Mouse (Mus musculus) Muller cell, postnatal 12 days (primary cell): ENCODE measurements around the gene Sytl3.

Experiments
- DNase-seq: peaks from one replicate; pipeline ENCODE4 v3.0.0-alpha.2; 2015; ENCODE audit errors: inconsistent ontology term

Gene Sytl3

GRCm38 (mm10) chr17:6755176-6755575 is 96.3 kb downstream of the Sytl3 start:
- no peak for DNase-seq

- DNase-seq: no peak
Measured at GRCm38 (mm10) chr17:6755873-6756272, 97.0 kb downstream of the Sytl3 start.

DNA sequence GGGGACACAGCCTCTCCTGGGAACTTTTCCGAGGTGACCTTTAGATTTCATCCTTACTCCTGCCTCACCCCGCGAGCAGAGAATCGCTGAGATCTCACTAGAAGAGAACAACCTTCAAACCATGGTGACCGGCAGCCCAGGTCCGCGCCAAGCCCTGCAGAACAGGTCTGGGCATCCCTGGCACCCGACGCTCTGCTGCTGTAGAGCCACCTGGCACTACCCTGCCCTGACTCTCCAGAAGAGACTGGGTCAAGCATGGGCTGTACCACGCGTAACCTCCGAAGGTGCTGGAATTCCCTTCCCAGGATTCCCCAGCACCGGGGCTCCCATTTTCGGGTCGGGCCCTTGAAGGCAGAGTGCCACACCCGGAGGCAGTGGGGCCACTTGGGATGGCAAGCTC is 99.0 kb downstream of the Sytl3 start:
- no peak for DNase-seq

GRCm38 (mm10) chr17:6758845-6759244 is 100.0 kb downstream of the Sytl3 start:
- no peak for DNase-seq

DNA sequence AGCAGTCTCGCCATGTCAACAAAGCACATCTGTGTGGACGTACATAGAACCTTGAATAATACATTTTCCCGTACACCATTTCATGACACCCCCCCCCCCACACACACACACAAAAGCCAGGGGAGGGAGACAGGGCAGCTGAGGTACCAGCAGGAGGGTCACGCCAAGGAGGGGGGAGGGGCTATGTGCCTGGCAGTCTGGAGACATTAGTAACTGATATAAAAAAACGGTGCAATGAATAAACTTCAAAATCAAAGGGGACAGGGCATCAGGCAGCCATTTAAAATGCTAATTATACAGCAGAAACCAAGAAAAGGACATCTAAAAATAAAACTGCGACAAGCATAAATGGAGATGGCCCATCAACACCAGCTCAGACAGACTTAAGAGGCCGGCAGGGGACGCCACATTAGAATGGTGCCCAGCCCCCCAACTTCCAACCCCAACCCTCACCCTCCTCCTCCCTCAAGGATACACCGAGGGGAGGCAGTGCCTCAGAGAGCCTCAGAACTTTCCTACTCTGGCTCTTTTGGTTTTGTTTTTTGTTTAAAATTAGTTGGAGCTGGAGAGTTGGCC is 100.9 kb downstream of the Sytl3 start:
- no peak for DNase-seq

DNA sequence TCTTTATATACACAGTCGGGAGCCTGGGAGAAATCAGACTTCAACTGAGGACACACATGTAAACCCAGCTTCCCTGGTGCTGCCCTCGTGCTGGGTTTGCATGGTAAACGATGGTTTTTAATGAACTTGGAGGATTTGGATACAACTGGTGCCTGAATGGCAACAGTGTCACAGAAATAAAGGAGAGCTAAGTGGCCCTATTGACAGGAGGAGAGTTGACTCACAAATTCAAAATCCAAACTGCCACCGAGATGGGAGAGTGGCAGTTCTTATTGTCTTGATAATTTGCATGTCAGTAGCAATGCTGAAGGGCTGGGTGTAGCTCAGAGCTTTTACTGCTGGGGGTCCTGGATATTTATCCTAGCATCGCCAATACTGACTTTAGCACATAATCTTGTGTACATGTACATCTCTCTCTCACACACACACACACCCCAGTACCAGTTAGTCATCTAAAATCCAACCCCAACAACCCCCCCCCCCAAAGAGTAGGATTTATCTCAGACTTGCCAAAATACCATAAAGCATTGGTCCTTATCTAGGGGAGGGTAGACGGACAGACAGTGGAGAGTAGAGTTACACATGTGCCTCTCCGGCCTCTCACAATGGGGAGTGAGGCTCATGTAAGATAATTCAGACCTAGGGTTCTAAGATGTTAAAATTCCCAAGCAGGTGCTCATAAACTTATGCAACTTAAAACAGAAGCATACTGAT is 104.8 kb downstream of the Sytl3 start:
- DNase-seq: no peak

GRCm38 (mm10) chr17:6764227-6764593 is 105.3 kb downstream of the Sytl3 start:
- DNase-seq: no peak

GRCm38 (mm10) chr17:6764730-6765129 is 105.8 kb downstream of the Sytl3 start:
- DNase-seq: no peak

DNA sequence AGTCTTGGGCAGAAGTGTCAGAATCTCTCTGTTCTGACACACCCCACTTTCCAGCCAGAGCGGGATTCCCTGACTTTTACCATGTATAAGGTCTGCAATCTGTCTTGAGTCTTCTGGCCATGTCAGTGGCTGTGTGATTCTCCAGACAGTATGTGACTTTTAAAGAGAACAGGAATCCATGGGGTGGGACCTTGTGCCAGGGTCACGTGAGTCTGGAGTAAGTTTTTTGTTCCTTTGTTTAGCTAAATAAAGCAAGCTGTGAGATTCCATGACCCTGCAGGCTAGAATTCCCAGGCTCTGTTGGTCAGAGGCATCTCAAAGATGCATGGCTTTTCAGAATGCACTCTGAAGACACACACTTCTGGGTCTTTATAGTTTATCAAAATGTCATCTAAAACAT is 107.0 kb downstream of the Sytl3 start:
- peak; percentile 66 for DNase-seq

GRCm38 (mm10) chr17:6766823-6767222 is 107.9 kb downstream of the Sytl3 start:
- no peak for DNase-seq

- DNase-seq: no peak
Measured at GRCm38 (mm10) chr17:6767771-6768170, 108.9 kb downstream of the Sytl3 start.

- DNase-seq: no peak
Measured at GRCm38 (mm10) chr17:6768301-6768788, 109.5 kb downstream of the Sytl3 start.

- DNase-seq: no peak
Measured at GRCm38 (mm10) chr17:6769602-6770001, 110.7 kb downstream of the Sytl3 start.

- no peak for DNase-seq
Measured at GRCm38 (mm10) chr17:6771661-6772489, 113.0 kb downstream of the Sytl3 start.

- no peak for DNase-seq
Measured at GRCm38 (mm10) chr17:6772490-6772773, 113.5 kb downstream of the Sytl3 start.

- DNase-seq: no peak
Measured at GRCm38 (mm10) chr17:6773249-6773966, 114.5 kb downstream of the Sytl3 start.

DNA sequence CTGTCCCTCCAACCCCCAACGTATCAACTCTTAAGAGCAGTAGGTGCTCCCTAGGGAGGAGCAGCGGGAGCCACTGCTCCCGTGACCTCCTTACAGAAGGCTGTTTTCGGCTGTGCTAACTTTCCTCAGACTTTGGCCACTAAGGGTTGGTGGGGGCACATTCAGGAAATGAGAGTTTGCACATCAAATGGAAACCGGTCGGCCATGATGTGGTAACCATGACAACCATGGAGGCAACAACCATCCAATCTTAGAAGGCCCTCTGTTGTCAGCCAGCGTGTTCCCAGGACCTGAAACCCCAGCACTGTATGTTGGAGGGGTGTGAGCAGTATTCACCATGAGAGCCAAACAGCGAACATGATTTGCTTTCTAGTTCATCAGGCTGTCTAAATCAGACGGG is 116.3 kb downstream of the Sytl3 start:
- DNase-seq: no peak

- DNase-seq: no peak
Measured at GRCm38 (mm10) chr17:6775671-6776070, 116.8 kb downstream of the Sytl3 start.

DNA sequence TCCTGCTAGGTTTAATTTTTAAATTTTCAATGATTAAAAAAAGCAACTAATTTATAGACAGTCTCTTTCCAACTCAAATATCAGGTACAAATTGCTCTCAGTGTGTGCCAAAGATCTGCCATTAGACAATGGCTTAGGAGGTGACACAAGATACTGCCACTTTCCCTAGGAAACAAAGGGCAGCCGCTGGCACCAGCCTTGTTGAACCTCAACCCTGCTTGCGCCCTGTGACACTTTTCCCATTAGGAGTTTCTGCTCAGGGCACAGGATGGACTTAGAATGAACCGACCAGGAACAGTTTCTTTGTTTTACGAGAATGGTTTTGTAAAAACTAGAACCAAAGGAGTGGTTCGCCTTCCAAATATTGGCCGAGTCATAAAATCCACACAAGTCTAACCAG is 117.2 kb downstream of the Sytl3 start:
- DNase-seq: no peak

- DNase-seq: no peak
Measured at GRCm38 (mm10) chr17:6776576-6776975, 117.7 kb downstream of the Sytl3 start.

DNA sequence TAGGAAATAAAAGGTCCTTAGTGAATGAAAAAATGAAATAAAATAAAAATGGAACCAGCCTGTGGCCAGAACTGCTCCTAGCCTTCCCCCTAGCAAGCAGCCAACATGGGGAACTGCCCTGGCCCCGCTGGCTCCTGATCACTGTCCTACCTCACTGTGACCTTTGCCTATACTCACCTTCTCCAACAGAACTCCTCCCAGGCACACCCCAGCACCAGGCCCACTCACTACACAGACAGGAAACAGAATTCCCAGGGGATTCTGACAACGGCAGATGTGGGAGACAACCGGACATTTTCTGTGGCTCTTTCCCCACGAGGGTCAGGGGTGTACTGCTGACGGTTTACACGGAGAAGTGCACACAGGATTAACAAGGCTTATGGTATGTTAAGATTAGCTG is 118.2 kb downstream of the Sytl3 start:
- no peak for DNase-seq

DNA sequence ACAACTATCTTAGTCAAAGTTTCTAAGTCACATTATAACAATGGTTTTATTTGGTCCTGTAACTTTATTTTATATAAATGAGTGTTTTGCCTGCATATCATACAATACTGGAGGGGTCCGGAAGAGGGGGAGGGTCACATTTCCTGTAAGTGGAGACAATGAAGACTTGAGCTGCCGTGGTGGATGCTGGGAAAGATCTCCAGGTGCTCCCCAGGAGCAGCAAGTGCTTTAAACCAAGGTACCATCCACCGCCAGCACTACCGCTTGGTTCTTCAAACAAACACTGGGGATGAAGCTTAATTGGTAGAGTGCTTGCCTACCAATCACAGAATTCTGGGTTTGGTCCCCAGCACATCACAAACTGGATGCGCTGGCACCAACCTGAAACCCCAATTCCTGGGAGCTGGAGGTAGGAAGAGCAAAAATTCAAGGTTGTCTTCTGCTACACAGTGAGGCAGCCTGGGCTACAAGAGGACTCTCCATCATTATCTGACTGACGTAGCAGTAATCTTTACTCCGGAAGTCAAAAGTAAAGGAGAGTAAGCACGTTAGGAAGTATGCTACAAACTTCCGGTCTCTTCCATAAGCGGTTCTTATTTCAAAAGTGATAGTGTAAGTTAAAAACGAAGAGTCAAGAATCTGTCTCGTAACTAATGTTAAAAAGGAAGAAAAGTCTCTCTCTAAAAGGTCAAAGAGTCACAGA is 118.9 kb downstream of the Sytl3 start:
- DNase-seq: no peak
